Mouse (Mus musculus): ENCODE results near the gene BC049730.
A peak's percentile ranks its signal among the peaks of the same experiment; 100 is the strongest.

DNA sequence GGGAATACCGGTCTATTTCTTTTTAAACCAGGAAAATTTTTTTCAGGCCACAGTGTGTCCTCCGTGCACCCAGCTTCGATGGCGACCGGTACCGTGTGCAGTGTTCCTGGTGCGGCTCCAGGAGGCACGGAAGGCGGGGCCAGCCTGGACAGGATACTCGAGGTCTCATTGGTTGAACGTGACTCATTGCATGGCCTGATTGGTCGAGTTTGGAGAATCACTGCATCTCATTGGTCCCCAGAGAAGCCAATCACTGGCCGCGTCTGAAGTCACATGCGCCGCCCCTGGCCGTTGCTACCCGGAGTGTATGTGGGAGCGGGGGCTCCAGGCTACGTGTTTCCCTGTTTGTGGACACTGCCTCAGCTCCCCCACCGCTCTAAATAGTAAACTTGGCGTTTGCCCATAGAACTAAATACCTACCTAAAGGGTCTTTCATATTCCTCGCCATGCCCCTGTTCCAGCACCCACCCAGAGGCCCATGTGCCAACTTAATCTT is 37.0 kb upstream of the BC049730 start:
- TF ChIP-seq MAFK (IDR thresholded peaks at IDR 0.05; ENCODE audit: insufficient read depth, low read depth, low read length), result no peak
- TF ChIP-seq HCFC1 (IDR thresholded peaks at IDR 0.05; ENCODE audit: borderline replicate concordance, insufficient read depth, low read length), result no peak
- no peak for TF ChIP-seq ZNF384 (IDR thresholded peaks at IDR 0.05; ENCODE audit: low read depth, low read length)
- TF ChIP-seq ZC3H11A (IDR thresholded peaks at IDR 0.05; ENCODE audit: borderline replicate concordance, low read depth, low read length), result no peak
- TF ChIP-seq CHD2 (IDR thresholded peaks at IDR 0.05; ENCODE audit: low read depth, low read length), result peak; percentile 69; the same call in 1 of the 2 replicates

Data from ES-E14 (cell line).